Comparison of ENCODE assay signal across 9 mouse cellular contexts in the genomic region with DNA sequence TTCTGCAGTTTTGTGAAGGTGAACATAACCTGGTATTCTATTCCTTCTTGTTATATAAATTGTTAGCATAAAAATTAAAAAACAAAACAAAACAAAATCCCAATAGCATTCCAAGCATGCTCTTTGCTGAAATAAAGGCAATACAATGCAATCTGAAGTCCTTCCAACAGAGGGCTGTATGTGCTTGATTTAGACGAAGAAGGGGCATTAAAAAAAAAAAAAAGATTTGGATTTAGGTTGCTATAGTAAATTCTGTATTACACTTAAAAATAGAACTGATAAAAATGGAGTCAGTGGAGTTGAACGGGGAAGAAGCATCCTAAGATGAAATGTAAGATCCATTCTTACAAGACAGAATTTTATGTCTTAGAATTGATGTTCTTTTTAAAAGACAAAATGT.
DNase-seq lines count a peak whose midpoint lies in the region; ATAC-seq lines count a peak whose summit lies in the region.
"Had no signal": no experiment of that assay in that cellular context is flagged by ENCODE, and none has a peak within 500 bp of the region (broad histone marks: within the 10 kb centered on the region; RNA-seq: fewer than 3 reads in every experiment).

No protein-coding gene starts in this region.

- peak; percentile 48 for ATAC-seq in hindbrain, embryonic 16.5 days
- no peak for ATAC-seq in hindbrain, embryonic 13.5 days (ENCODE audit: low FRiP score)
- ATAC-seq in liver, embryonic 11.5 days (replicated peaks; ENCODE audit: low FRiP score), result no peak
- no peak for ATAC-seq in erythroblast, adult 5-6 weeks (replicated peaks; ENCODE audit: low FRiP score, poor library complexity, severe bottlenecking)
- ATAC-seq: liver, postnatal 0 days had no signal

- H3K27ac ChIP-seq in hindbrain, embryonic 16.5 days (ENCODE audit: low read depth, low read length), result no peak overlapping the region
- H3K27ac ChIP-seq in hindbrain, embryonic 13.5 days, result no peak overlapping the region
- no peak overlapping the region for H3K27ac ChIP-seq in liver, embryonic 11.5 days (ENCODE audit: low read depth, low read length)

- WGBS in hindbrain, embryonic 16.5 days, result 14% methylated on average over 2 of the region's 2 CpGs
- 19% methylated on average over 2 of the region's 2 CpGs for WGBS in hindbrain, embryonic 13.5 days
- 39% methylated on average over 2 of the region's 2 CpGs for WGBS in liver, embryonic 11.5 days

- H3K4me2 ChIP-seq in hindbrain, embryonic 16.5 days (ENCODE audit: low read length), result no peak overlapping the region
- no peak overlapping the region for H3K4me2 ChIP-seq in hindbrain, embryonic 13.5 days
- no peak overlapping the region for H3K4me2 ChIP-seq in liver, embryonic 11.5 days

- no peaks in the 10 kb centered on the region for H3K9me3 ChIP-seq in hindbrain, embryonic 16.5 days (ENCODE audit: control insufficient read depth, low read length)
- H3K9me3 ChIP-seq in hindbrain, embryonic 13.5 days, result no peaks in the 10 kb centered on the region
- H3K9me3 ChIP-seq in liver, embryonic 11.5 days (ENCODE audit: control insufficient read depth, low read length), result no peaks in the 10 kb centered on the region

- no peaks in the 10 kb centered on the region for H3K4me1 ChIP-seq in hindbrain, embryonic 16.5 days (ENCODE audit: control insufficient read depth, insufficient read depth, low read depth, low read length)
- peaks cover 13% of the 10 kb centered on the region for H3K4me1 ChIP-seq in hindbrain, embryonic 13.5 days (replicated peaks)
- H3K4me1 ChIP-seq in liver, embryonic 11.5 days (replicated peaks; ENCODE audit: control insufficient read depth, insufficient read depth, low read length), result no peaks in the 10 kb centered on the region

- H3K27me3 ChIP-seq in hindbrain, embryonic 16.5 days (replicated peaks; ENCODE audit: control insufficient read depth, insufficient read depth, low read length), result no peaks in the 10 kb centered on the region
- no peaks in the 10 kb centered on the region for H3K27me3 ChIP-seq in hindbrain, embryonic 13.5 days
- H3K27me3 ChIP-seq in liver, embryonic 11.5 days (replicated peaks; ENCODE audit: control insufficient read depth, insufficient read depth, low read length), result no peaks in the 10 kb centered on the region

- no peaks in the 10 kb centered on the region for H3K36me3 ChIP-seq in hindbrain, embryonic 16.5 days (ENCODE audit: control insufficient read depth, insufficient read depth, low read length)
- H3K36me3 ChIP-seq in hindbrain, embryonic 13.5 days, result no peaks in the 10 kb centered on the region
- no peaks in the 10 kb centered on the region for H3K36me3 ChIP-seq in liver, embryonic 11.5 days (ENCODE audit: control insufficient read depth, insufficient read depth, low read length)

- no peak overlapping the region for H3K4me3 ChIP-seq in hindbrain, embryonic 16.5 days (ENCODE audit: low read length)
- no peak overlapping the region for H3K4me3 ChIP-seq in hindbrain, embryonic 13.5 days
- H3K4me3 ChIP-seq in liver, embryonic 11.5 days (ENCODE audit: low read depth, low read length), result no peak overlapping the region

- no peak overlapping the region for H3K9ac ChIP-seq in hindbrain, embryonic 16.5 days (ENCODE audit: low read depth, low read length)
- no peak overlapping the region for H3K9ac ChIP-seq in hindbrain, embryonic 13.5 days
- no peak overlapping the region for H3K9ac ChIP-seq in liver, embryonic 11.5 days (ENCODE audit: low read depth, low read length)
- H3K9ac ChIP-seq: liver, postnatal 0 days had no signal

- DNase-seq in 3T3-L1 (ENCODE audit: low read depth, low spot score) (peak; percentile 41), ES-CJ7 (ENCODE audit: low read depth, low spot score) (peak; percentile 16)
- peak; percentile 52 for DNase-seq in layer of hippocampus, adult 9-10 months (ENCODE audit: low spot score)
- no peak for DNase-seq in liver, embryonic 11.5 days (ENCODE audit: low spot score)
- DNase-seq: kidney, postnatal 25 days; liver, postnatal 0 days had no signal
